Mouse (Mus musculus): Measurements from ENCODE around the gene Cfap100.

Cfap100 gene

GRCm38 (mm10) chr6:90377708-90378107 lies 50.9 kb downstream of the Cfap100 start:
- no peak for DNase-seq (ENCODE audit: low spot score in 2 of 2)

DNA sequence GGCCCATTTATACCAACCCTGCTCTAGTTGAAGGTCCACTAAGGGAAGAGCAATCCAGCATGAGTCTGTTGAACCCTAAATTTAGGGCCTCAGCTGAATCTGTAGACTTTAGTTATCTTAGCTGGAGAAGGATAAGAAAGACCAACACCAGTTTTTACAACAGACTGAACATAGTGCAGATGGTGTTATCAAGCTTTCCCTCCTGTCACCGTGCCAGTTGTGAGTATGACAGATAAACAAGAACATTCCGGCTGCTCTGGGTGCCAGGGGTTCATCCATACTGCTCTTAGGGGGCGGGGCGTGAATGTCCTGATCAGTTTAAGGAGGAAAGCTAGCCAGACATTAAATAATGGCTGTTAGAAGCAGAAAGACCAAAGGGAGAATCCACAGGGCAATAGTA lies 54.0 kb downstream of the Cfap100 start:
- peak in 1 of 2 experiments; percentile 52 for DNase-seq (ENCODE audit: low spot score in 2 of 2)

GRCm38 (mm10) chr6:90369725-90370553 lies 58.7 kb downstream of the Cfap100 start:
- peak; percentile 48 to 50 for DNase-seq (ENCODE audit: low spot score in 2 of 2)

GRCm38 (mm10) chr6:90368976-90369724 lies 59.4 kb downstream of the Cfap100 start, which contains the start of gene Zxdc:
Zxdc (plus strand) TSS chr6:90369492.
- peak; percentile 87 to 96 for DNase-seq (ENCODE audit: low spot score in 2 of 2)

GRCm38 (mm10) chr6:90363301-90363700 lies 65.3 kb downstream of the Cfap100 start:
- no peak for DNase-seq (ENCODE audit: low spot score in 2 of 2)

DNA sequence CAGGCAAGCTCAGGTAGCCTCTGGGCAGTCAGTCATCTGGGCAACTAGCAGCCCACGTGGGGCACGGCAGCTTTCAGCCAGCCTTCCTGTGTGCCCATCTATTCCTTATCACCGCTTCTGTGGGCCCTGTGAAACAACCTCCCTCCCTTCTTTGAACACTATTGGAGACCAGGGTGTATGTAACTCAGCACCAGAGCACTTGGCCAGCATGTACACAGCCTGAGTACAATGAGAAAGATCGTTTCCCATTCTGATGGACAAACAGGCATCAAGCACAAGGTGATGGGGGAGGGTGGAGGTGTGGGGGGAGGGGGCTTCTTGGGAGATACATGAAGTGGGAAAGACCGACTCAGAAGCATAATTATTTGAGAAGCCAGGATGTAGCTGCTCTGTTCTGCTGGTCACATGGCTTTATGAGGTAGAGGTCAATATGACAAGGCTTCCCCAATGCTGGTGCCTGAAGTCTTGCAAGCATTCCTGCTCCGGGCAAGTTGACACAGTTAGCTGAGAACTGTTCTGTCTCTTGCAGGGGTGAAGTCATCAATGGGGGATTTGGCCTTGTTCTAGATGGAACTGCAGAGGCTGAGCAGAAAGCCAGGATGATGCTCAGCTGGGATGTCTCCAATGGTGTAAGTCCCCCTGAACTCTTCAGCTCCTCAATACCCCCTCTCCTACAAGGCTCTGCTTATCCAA lies 67.5 kb downstream of the Cfap100 start:
- no peak for DNase-seq (ENCODE audit: low spot score in 2 of 2)

GRCm38 (mm10) chr6:90360024-90360781 lies 68.4 kb downstream of the Cfap100 start:
- no peak for DNase-seq (ENCODE audit: low spot score in 2 of 2)

DNA sequence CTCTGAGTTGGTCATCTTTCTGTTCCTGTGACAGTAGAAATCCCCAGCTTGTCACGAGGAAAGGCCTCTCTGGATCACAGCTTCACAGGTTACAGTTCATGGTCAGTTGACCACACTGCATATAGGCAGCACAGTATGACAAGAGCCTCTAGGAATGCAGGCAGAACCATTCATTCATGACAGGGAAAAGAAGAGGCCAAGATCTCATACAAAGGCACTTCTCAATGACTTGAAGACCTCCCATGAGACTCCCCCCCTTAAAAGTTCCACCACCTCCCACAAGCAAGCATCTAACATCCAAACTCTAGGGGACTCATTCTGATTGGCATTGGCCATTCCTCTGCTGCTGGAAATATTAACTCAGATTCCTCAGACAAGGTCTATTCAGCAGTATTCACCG lies 69.2 kb downstream of the Cfap100 start:
- no peak for DNase-seq (ENCODE audit: low spot score in 2 of 2)

DNA sequence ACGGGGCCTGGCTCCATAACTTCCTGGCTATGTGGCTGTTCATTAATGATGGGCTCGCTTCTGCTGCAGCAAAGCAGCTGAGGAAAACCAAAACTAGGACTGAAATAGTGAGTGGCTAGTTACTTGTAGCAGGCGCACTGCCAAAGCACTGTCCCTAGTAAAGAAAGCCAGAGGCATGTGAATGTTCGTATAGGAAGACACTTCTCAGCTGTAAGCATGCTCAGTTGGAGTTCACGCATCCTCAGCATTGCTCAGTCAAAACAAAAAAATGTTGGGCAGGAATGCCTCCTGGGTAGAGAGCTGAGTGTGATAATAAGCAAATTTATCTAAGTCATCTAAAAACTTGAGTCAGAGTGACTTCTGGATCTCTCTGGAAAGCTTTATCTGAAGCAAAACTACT lies 70.5 kb downstream of the Cfap100 start:
- no peak for DNase-seq (ENCODE audit: low spot score in 2 of 2)
